Mouse (Mus musculus): ENCODE data around the gene Pcolce2. TPM values are rescaled to one million over a fixed set of nuclear protein-coding genes. Genes with fewer than 3 reads are reported as not detected.
"Not testable (repeated sequence)": the region's sequence is repeated elsewhere in the genome, so short reads cannot be mapped to it uniquely, and the experiment has no call there.

Gene Pcolce2
- total RNA-seq, 1 experiment: 27.0 TPM

GRCm38 (mm10) chr9:95615961-95616360, 21.4 kb upstream of the Pcolce2 start:
- H3K9ac ChIP-seq (ENCODE audit: insufficient read depth, low read depth, low read length, poor library complexity, severe bottlenecking): no peak overlapping the region
- in situ Hi-C loops (cut with MboI; ENCODE audit: low sequenced_read_pairs in 2 of 2, unreplicated experiment in 2 of 2): no loop called here
- no peak for DNase-seq (ENCODE audit: low read depth, low spot score)
- no peaks in the 10 kb centered on the region for H3K9me3 ChIP-seq (ENCODE audit: control insufficient read depth, insufficient read depth, low read depth, low read length)
- TF ChIP-seq ZC3H11A (IDR thresholded peaks at IDR 0.05; ENCODE audit: borderline replicate concordance, low read depth, low read length): no peak
- no peak for TF ChIP-seq MAFK (IDR thresholded peaks at IDR 0.05; ENCODE audit: insufficient read depth, low read depth, low read length)
- no peak for TF ChIP-seq ZNF384 (IDR thresholded peaks at IDR 0.05; ENCODE audit: low read depth, low read length)
- no peak overlapping the region for H3K4me3 ChIP-seq (ENCODE audit: insufficient read depth in 1 of 2, low read depth in 1 of 2, low read length in 2 of 2, poor library complexity in 1 of 2, severe bottlenecking in 1 of 2)
- H3K27ac ChIP-seq (ENCODE audit: insufficient read depth, low read depth, low read length, poor library complexity, severe bottlenecking): no peak overlapping the region
- peaks cover 17 to 20% of the 10 kb centered on the region in 2 experiments; a peak in 3 of 4 replicates for H3K4me1 ChIP-seq (ENCODE audit: control insufficient read depth in 2 of 2, insufficient read depth in 2 of 2, low read length in 2 of 2, poor library complexity in 1 of 2)
- no peaks in the 10 kb centered on the region for H3K36me3 ChIP-seq (ENCODE audit: control insufficient read depth, insufficient read depth, low read length, poor library complexity, severe bottlenecking)

GRCm38 (mm10) chr9:95618572-95618971, 18.8 kb upstream of the Pcolce2 start:
- no peaks in the 10 kb centered on the region for H3K9me3 ChIP-seq (ENCODE audit: control insufficient read depth, insufficient read depth, low read depth, low read length)
- H3K4me3 ChIP-seq (ENCODE audit: insufficient read depth in 1 of 2, low read depth in 1 of 2, low read length in 2 of 2, poor library complexity in 1 of 2, severe bottlenecking in 1 of 2): no peak overlapping the region
- no peak for DNase-seq (ENCODE audit: low read depth, low spot score)
- in situ Hi-C loops (cut with MboI; ENCODE audit: low sequenced_read_pairs in 2 of 2, unreplicated experiment in 2 of 2): no loop called here
- H3K36me3 ChIP-seq (ENCODE audit: control insufficient read depth, insufficient read depth, low read length, poor library complexity, severe bottlenecking): no peaks in the 10 kb centered on the region
- no peak overlapping the region for H3K9ac ChIP-seq (ENCODE audit: insufficient read depth, low read depth, low read length, poor library complexity, severe bottlenecking)
- TF ChIP-seq ZNF384 (IDR thresholded peaks at IDR 0.05; ENCODE audit: low read depth, low read length) (no peak), HCFC1 (IDR thresholded peaks at IDR 0.05; ENCODE audit: borderline replicate concordance, insufficient read depth, low read length) (no peak), CHD2 (IDR thresholded peaks at IDR 0.05; ENCODE audit: low read depth, low read length) (no peak), ZC3H11A (IDR thresholded peaks at IDR 0.05; ENCODE audit: borderline replicate concordance, low read depth, low read length) (no peak), MAFK (IDR thresholded peaks at IDR 0.05; ENCODE audit: insufficient read depth, low read depth, low read length) (no peak)
- H3K4me1 ChIP-seq (ENCODE audit: control insufficient read depth in 2 of 2, insufficient read depth in 2 of 2, low read length in 2 of 2, poor library complexity in 1 of 2): peaks cover 8 to 10% of the 10 kb centered on the region in 2 experiments; a peak in 3 of 4 replicates
- no peak overlapping the region for H3K27ac ChIP-seq (ENCODE audit: insufficient read depth, low read depth, low read length, poor library complexity, severe bottlenecking)

- in situ Hi-C loops (cut with MboI; ENCODE audit: low sequenced_read_pairs in 2 of 2, unreplicated experiment in 2 of 2): no loop called here
- Histone ChIP-seq H3K4me3 (ENCODE audit: insufficient read depth in 1 of 2, low read depth in 1 of 2, low read length in 2 of 2, poor library complexity in 1 of 2, severe bottlenecking in 1 of 2) (no peak overlapping the region), H3K9ac (ENCODE audit: insufficient read depth, low read depth, low read length, poor library complexity, severe bottlenecking) (no peak overlapping the region), H3K27ac (ENCODE audit: insufficient read depth, low read depth, low read length, poor library complexity, severe bottlenecking) (no peak overlapping the region), H3K36me3 (ENCODE audit: control insufficient read depth, insufficient read depth, low read length, poor library complexity, severe bottlenecking) (no peaks in the 10 kb centered on the region), H3K4me1 (ENCODE audit: control insufficient read depth in 2 of 2, insufficient read depth in 2 of 2, low read length in 2 of 2, poor library complexity in 1 of 2) (no peaks in the 10 kb centered on the region), H3K9me3 (ENCODE audit: control insufficient read depth, insufficient read depth, low read depth, low read length) (no peaks in the 10 kb centered on the region)
- TF ChIP-seq CHD2 (IDR thresholded peaks at IDR 0.05; ENCODE audit: low read depth, low read length): no peak
- TF ChIP-seq MAFK (IDR thresholded peaks at IDR 0.05; ENCODE audit: insufficient read depth, low read depth, low read length): no peak
- no peak for TF ChIP-seq ZC3H11A (IDR thresholded peaks at IDR 0.05; ENCODE audit: borderline replicate concordance, low read depth, low read length)
- TF ChIP-seq HCFC1 (IDR thresholded peaks at IDR 0.05; ENCODE audit: borderline replicate concordance, insufficient read depth, low read length): no peak
- TF ChIP-seq ZNF384 (IDR thresholded peaks at IDR 0.05; ENCODE audit: low read depth, low read length): no peak
- no peak for DNase-seq (ENCODE audit: low read depth, low spot score)
Measured at GRCm38 (mm10) chr9:95624072-95624471, 13.3 kb upstream of the Pcolce2 start.

DNA sequence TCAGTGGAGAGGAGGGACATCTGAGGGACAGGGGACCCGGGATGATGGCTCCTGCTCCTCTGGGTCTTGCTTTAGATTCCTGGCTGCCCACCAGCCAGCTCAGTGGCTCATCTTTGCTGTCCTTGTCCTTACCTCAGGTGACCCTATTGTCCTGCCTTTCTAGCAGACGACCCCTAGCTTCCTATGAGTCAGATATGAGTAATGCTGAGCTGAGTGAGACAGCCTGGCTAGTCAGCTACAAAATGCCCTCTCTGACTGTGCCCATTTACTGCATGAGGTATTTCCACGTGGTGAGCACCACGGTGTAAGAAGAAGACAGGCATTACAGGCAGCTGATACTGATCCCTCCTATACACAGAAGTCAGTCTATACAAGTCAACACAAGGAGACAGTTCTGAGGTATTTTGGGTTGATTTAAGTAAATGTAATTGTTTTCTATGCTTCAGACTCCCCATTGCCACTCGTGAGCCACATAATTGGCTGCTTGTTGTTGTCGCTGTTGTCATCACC, 8.9 kb upstream of the Pcolce2 start:
- no peak overlapping the region for H3K9ac ChIP-seq (ENCODE audit: insufficient read depth, low read depth, low read length, poor library complexity, severe bottlenecking)
- no peaks in the 10 kb centered on the region for H3K9me3 ChIP-seq (ENCODE audit: control insufficient read depth, insufficient read depth, low read depth, low read length)
- H3K27ac ChIP-seq (ENCODE audit: insufficient read depth, low read depth, low read length, poor library complexity, severe bottlenecking): no peak overlapping the region
- no peak for DNase-seq (ENCODE audit: low read depth, low spot score)
- TF ChIP-seq ZC3H11A (IDR thresholded peaks at IDR 0.05; ENCODE audit: borderline replicate concordance, low read depth, low read length): no peak
- no peak for TF ChIP-seq MAFK (IDR thresholded peaks at IDR 0.05; ENCODE audit: insufficient read depth, low read depth, low read length)
- TF ChIP-seq HCFC1 (IDR thresholded peaks at IDR 0.05; ENCODE audit: borderline replicate concordance, insufficient read depth, low read length): no peak
- TF ChIP-seq CHD2 (IDR thresholded peaks at IDR 0.05; ENCODE audit: low read depth, low read length): no peak
- no peak for TF ChIP-seq ZNF384 (IDR thresholded peaks at IDR 0.05; ENCODE audit: low read depth, low read length)
- in situ Hi-C loops (cut with MboI; ENCODE audit: low sequenced_read_pairs in 2 of 2, unreplicated experiment in 2 of 2): no loop called here
- H3K4me1 ChIP-seq (ENCODE audit: control insufficient read depth in 2 of 2, insufficient read depth in 2 of 2, low read length in 2 of 2, poor library complexity in 1 of 2): no peaks in the 10 kb centered on the region
- H3K4me3 ChIP-seq (ENCODE audit: insufficient read depth in 1 of 2, low read depth in 1 of 2, low read length in 2 of 2, poor library complexity in 1 of 2, severe bottlenecking in 1 of 2): no peak overlapping the region
- H3K36me3 ChIP-seq (ENCODE audit: control insufficient read depth, insufficient read depth, low read length, poor library complexity, severe bottlenecking): no peaks in the 10 kb centered on the region

DNA sequence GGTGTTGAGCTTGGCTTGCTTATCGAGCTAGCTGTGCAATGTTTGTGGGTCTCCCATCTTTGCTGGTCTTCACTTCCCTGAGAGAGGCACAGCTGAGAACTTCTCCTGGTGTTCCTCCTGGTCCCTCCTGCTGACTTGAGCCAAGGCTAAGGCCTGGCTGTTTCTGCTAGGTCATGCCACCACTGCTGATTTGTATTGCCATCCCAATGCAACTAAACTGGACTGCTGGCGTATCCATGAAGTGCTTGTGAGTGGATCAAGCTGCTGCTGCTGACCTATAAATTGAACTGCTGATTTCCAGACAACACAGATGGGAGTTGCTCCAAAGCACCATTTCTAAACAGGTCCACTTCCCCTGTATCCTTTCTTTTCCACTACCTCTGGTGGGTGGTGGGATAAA, 7.8 kb upstream of the Pcolce2 start:
- DNase-seq (ENCODE audit: low read depth, low spot score); H3K9ac ChIP-seq (ENCODE audit: insufficient read depth, low read depth, low read length, poor library complexity, severe bottlenecking); H3K4me3 ChIP-seq (ENCODE audit: insufficient read depth in 1 of 2, low read depth in 1 of 2, low read length in 2 of 2, poor library complexity in 1 of 2, severe bottlenecking in 1 of 2); H3K4me1 ChIP-seq (ENCODE audit: control insufficient read depth in 2 of 2, insufficient read depth in 2 of 2, low read length in 2 of 2, poor library complexity in 1 of 2); H3K36me3 ChIP-seq (ENCODE audit: control insufficient read depth, insufficient read depth, low read length, poor library complexity, severe bottlenecking); H3K27ac ChIP-seq (ENCODE audit: insufficient read depth, low read depth, low read length, poor library complexity, severe bottlenecking); in situ Hi-C loops (cut with MboI; ENCODE audit: low sequenced_read_pairs in 2 of 2, unreplicated experiment in 2 of 2); H3K9me3 ChIP-seq (ENCODE audit: control insufficient read depth, insufficient read depth, low read depth, low read length): not testable (repeated sequence)

All from ES-E14 (cell line).